Comparison of ENCODE assay signal across 8 mouse cellular contexts in genomic region chr2:164913428-164913786, GRCm38 (mm10). TPM values are rescaled to one million over a fixed set of nuclear protein-coding genes. Genes with fewer than 3 reads are reported as not detected.
A peak's percentile ranks its signal among the peaks of the same experiment; 100 is the strongest.
DNase-seq lines count a peak whose midpoint lies in the region; ATAC-seq lines count a peak whose summit lies in the region.

No protein-coding gene starts in this region.

- H3K4me2 ChIP-seq in kidney, embryonic 14.5 days (replicated peaks; ENCODE audit: low read depth, low read length): no peak overlapping the region
- H3K4me2 ChIP-seq in liver, embryonic 16.5 days (ENCODE audit: low read depth, low read length): no peak overlapping the region

- 88% methylated on average over 2 of the region's 2 CpGs for WGBS in kidney, embryonic 14.5 days
- WGBS in liver, embryonic 16.5 days (ENCODE audit: insufficient replicate concordance): 42% methylated on average over 2 of the region's 2 CpGs
- WGBS in embryonic facial prominence, embryonic 10.5 days: 84% methylated on average over 2 of the region's 2 CpGs

- H3K27me3 ChIP-seq in kidney, embryonic 14.5 days (ENCODE audit: control insufficient read depth, insufficient read depth, low read length): no peaks in the 10 kb centered on the region
- H3K27me3 ChIP-seq in liver, embryonic 16.5 days (ENCODE audit: control insufficient read depth, insufficient read depth, low read depth, low read length): no peaks in the 10 kb centered on the region
- H3K27me3 ChIP-seq in embryonic facial prominence, embryonic 10.5 days (replicated peaks; ENCODE audit: low read depth, poor library complexity, severe bottlenecking): no peaks in the 10 kb centered on the region

- no peak for ATAC-seq in kidney, embryonic 14.5 days (ENCODE audit: low FRiP score, low TSS enrichment)
- no peak for ATAC-seq in liver, embryonic 16.5 days (ENCODE audit: low read depth)

- peaks cover 14% of the 10 kb centered on the region for H3K4me1 ChIP-seq in kidney, embryonic 14.5 days (ENCODE audit: control insufficient read depth, insufficient read depth, low read length)
- peaks cover 29% of the 10 kb centered on the region for H3K4me1 ChIP-seq in liver, embryonic 16.5 days (ENCODE audit: control insufficient read depth, low read depth, low read length)
- peaks cover 41% of the 10 kb centered on the region for H3K4me1 ChIP-seq in embryonic facial prominence, embryonic 10.5 days

- no peak overlapping the region for H3K27ac ChIP-seq in kidney, embryonic 14.5 days (ENCODE audit: low read depth, low read length)
- H3K27ac ChIP-seq in liver, embryonic 16.5 days (ENCODE audit: low read length): peak overlapping the region; percentile 65; the same call in 1 of the 2 replicates
- no peak overlapping the region for H3K27ac ChIP-seq in embryonic facial prominence, embryonic 10.5 days (replicated peaks)

- no peak overlapping the region for H3K9ac ChIP-seq in kidney, embryonic 14.5 days (ENCODE audit: low read depth, low read length)
- H3K9ac ChIP-seq in liver, embryonic 16.5 days (ENCODE audit: low read depth, low read length): no peak overlapping the region

- no peaks in the 10 kb centered on the region for H3K9me3 ChIP-seq in kidney, embryonic 14.5 days (ENCODE audit: control insufficient read depth, low read length)
- no peaks in the 10 kb centered on the region for H3K9me3 ChIP-seq in liver, embryonic 16.5 days (replicated peaks; ENCODE audit: control insufficient read depth, low read length)
- no peaks in the 10 kb centered on the region for H3K9me3 ChIP-seq in embryonic facial prominence, embryonic 10.5 days

- H3K4me3 ChIP-seq in kidney, embryonic 14.5 days (ENCODE audit: low read length): no peak overlapping the region
- no peak overlapping the region for H3K4me3 ChIP-seq in liver, embryonic 16.5 days (ENCODE audit: low read depth, low read length)
- no peak overlapping the region for H3K4me3 ChIP-seq in embryonic facial prominence, embryonic 10.5 days

- peaks cover 10% of the 10 kb centered on the region for H3K36me3 ChIP-seq in kidney, embryonic 14.5 days (ENCODE audit: control insufficient read depth, insufficient read depth, low read length)
- peaks cover 8% of the 10 kb centered on the region for H3K36me3 ChIP-seq in liver, embryonic 16.5 days (ENCODE audit: control insufficient read depth, insufficient read depth)
- H3K36me3 ChIP-seq in embryonic facial prominence, embryonic 10.5 days (replicated peaks): peaks cover 33% of the 10 kb centered on the region

- DNase-seq in kidney, postnatal 10 days: peak; percentile 55
- peak; percentile 50 for DNase-seq in adipocyte (ENCODE audit: low spot score)
- DNase-seq in spleen, postnatal 4 days (ENCODE audit: low spot score in 2 of 2): peak; percentile 79 to 89
- DNase-seq in embryonic facial prominence, embryonic 10.5 days (ENCODE audit: low spot score): no peak
- no peak for DNase-seq in testis, postnatal 10 days (ENCODE audit: low spot score)
- no peak for DNase-seq in cerebellum, adult 8-10 months

RNA-seq across cellular contexts. Expression of gene Zfp335, which starts 1.9 kb away (rescaled TPM):
- polyA plus RNA-seq in kidney, embryonic 14.5 days (2014; fragmentation: Nextera tagmentation; extraction: Ambion mirVana): 10.7 and 13.8 TPM in 2 replicates
- 5.9 and 6.8 TPM in 2 replicates for polyA plus RNA-seq in liver, embryonic 16.5 days (2015; fragmentation: Nextera tagmentation; extraction: Ambion mirVana)
- polyA plus RNA-seq in embryonic facial prominence, embryonic 10.5 days (2016; fragmentation: Nextera tagmentation; extraction: Ambion mirVana): 17.4 and 18.2 TPM in 2 replicates

RNA-seq across cellular contexts. Expression of gene Mmp9, which starts 27.2 kb away (rescaled TPM):
- 0.76 and 1.4 TPM in 2 replicates for polyA plus RNA-seq in kidney, embryonic 14.5 days (2014; fragmentation: Nextera tagmentation; extraction: Ambion mirVana)
- polyA plus RNA-seq in liver, embryonic 16.5 days (2015; fragmentation: Nextera tagmentation; extraction: Ambion mirVana): 8.9 and 13.0 TPM in 2 replicates
- polyA plus RNA-seq in embryonic facial prominence, embryonic 10.5 days (2016; fragmentation: Nextera tagmentation; extraction: Ambion mirVana): 0.28 and 0.77 TPM in 2 replicates

RNA-seq across cellular contexts. Expression of gene Pcif1, which starts 34.3 kb away (rescaled TPM):
- 68.9 and 72.9 TPM in 2 replicates for polyA plus RNA-seq in kidney, embryonic 14.5 days (2014; fragmentation: Nextera tagmentation; extraction: Ambion mirVana)
- 36.8 and 38.2 TPM in 2 replicates for polyA plus RNA-seq in liver, embryonic 16.5 days (2015; fragmentation: Nextera tagmentation; extraction: Ambion mirVana)
- polyA plus RNA-seq in embryonic facial prominence, embryonic 10.5 days (2016; fragmentation: Nextera tagmentation; extraction: Ambion mirVana): 77.2 and 81.2 TPM in 2 replicates

RNA-seq across cellular contexts. Expression of gene Slc12a5, which starts 47.2 kb away (rescaled TPM):
- 1.5 and 1.6 TPM in 2 replicates for polyA plus RNA-seq in kidney, embryonic 14.5 days (2014; fragmentation: Nextera tagmentation; extraction: Ambion mirVana)
- 0.13 TPM in 2 replicates for polyA plus RNA-seq in liver, embryonic 16.5 days (2015; fragmentation: Nextera tagmentation; extraction: Ambion mirVana)
- polyA plus RNA-seq in embryonic facial prominence, embryonic 10.5 days (2016; fragmentation: Nextera tagmentation; extraction: Ambion mirVana): 1.5 and 1.7 TPM in 2 replicates

RNA-seq across cellular contexts. Expression of gene Pltp, which starts 55.9 kb away (rescaled TPM):
- 25.7 and 34.6 TPM in 2 replicates for polyA plus RNA-seq in kidney, embryonic 14.5 days (2014; fragmentation: Nextera tagmentation; extraction: Ambion mirVana)
- 23.1 and 27.4 TPM in 2 replicates for polyA plus RNA-seq in liver, embryonic 16.5 days (2015; fragmentation: Nextera tagmentation; extraction: Ambion mirVana)
- polyA plus RNA-seq in embryonic facial prominence, embryonic 10.5 days (2016; fragmentation: Nextera tagmentation; extraction: Ambion mirVana): 36.7 and 40.7 TPM in 2 replicates

Comparison
In these comparisons a context has a peak if more than half of its experiments do, and no peak if none do; other contexts are left out.
1. DNase-seq: peak in kidney, postnatal 10 days (single experiment), adipocyte (single experiment) and spleen, postnatal 4 days (2 of 2); none in embryonic facial prominence, embryonic 10.5 days (single experiment), testis, postnatal 10 days (single experiment) and cerebellum, adult 8-10 months (single experiment).